Mouse (Mus musculus) embryonic fibroblast, embryonic 13.5 days (primary cell): Measurements from ENCODE around the gene Gon7.

Experiments used
- CTCF ChIP-seq: IDR thresholded peaks from 2 replicates; pipeline ENCODE4 v1.5.1; 2011; ENCODE audit warnings: mild to moderate bottlenecking, control low read depth, low read length, moderate library complexity, borderline replicate concordance; ENCODE audit not compliant: insufficient read depth
- POLR2A ChIP-seq: IDR thresholded peaks from 2 replicates; pipeline ENCODE4 v1.6.1; 2011; ENCODE audit warnings: low read depth, mild to moderate bottlenecking, control low read depth, low read length, moderate library complexity

DNA sequence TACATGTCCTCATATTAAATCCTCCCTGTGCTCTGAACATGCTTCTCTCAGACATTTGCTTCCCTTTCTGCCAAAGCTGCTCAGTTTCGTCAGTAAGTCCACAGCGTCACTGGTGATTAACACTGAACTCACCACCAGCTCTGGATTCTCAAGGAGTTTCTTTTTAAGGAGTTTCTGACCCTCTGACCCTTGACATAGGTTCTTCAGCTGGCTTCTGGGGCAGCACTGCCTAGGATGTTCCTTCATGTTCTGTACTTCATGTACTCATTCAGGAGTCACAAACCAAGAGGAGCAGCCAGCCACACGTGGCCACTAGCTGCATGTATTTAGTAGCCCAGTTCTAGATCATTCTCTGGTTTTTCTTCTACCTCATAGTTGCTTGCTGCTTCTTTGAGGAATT is 9.3 kb downstream of the Gon7 start:
- TF ChIP-seq CTCF, result no peak
- no peak for TF ChIP-seq POLR2A
